Mouse (Mus musculus): ENCODE data around the gene Hoxd11.

Hoxd11 gene

GRCm38 (mm10) chr2:74706393-74706960 is 27.1 kb downstream of the Hoxd11 start:
- ATAC-seq (ENCODE audit: insufficient number of reproducible peaks, low FRiP score, low TSS enrichment), result no peak

GRCm38 (mm10) chr2:74707599-74707998 is 28.2 kb downstream of the Hoxd11 start:
- ATAC-seq (ENCODE audit: insufficient number of reproducible peaks, low FRiP score, low TSS enrichment), result no peak

- ATAC-seq (ENCODE audit: insufficient number of reproducible peaks, low FRiP score, low TSS enrichment), result no peak
These were observed 29.3 kb downstream of the Hoxd11 start for GRCm38 (mm10) chr2:74708676-74709075.

GRCm38 (mm10) chr2:74709465-74710419 is 30.4 kb downstream of the Hoxd11 start:
- no peak for ATAC-seq (ENCODE audit: insufficient number of reproducible peaks, low FRiP score, low TSS enrichment)

GRCm38 (mm10) chr2:74710929-74711543 is 31.7 kb downstream of the Hoxd11 start:
- ATAC-seq (ENCODE audit: insufficient number of reproducible peaks, low FRiP score, low TSS enrichment), result no peak

GRCm38 (mm10) chr2:74711721-74712621 is 32.6 kb downstream of the Hoxd11 start, which contains the start of the genes Hoxd3 and Hoxd4:
Gene Hoxd3, plus strand, starts transcription at chr2:74711927.
Gene Hoxd4, plus strand, starts transcription at chr2:74711929.
- no peak for ATAC-seq (ENCODE audit: insufficient number of reproducible peaks, low FRiP score, low TSS enrichment)

GRCm38 (mm10) chr2:74713239-74714150 is 34.1 kb downstream of the Hoxd11 start:
- no peak for ATAC-seq (ENCODE audit: insufficient number of reproducible peaks, low FRiP score, low TSS enrichment)

GRCm38 (mm10) chr2:74714156-74714789 is 34.9 kb downstream of the Hoxd11 start:
- ATAC-seq (ENCODE audit: insufficient number of reproducible peaks, low FRiP score, low TSS enrichment), result no peak

GRCm38 (mm10) chr2:74714881-74715280 is 35.5 kb downstream of the Hoxd11 start:
- ATAC-seq (ENCODE audit: insufficient number of reproducible peaks, low FRiP score, low TSS enrichment), result no peak

GRCm38 (mm10) chr2:74715504-74716241 is 36.3 kb downstream of the Hoxd11 start:
- ATAC-seq (ENCODE audit: insufficient number of reproducible peaks, low FRiP score, low TSS enrichment), result no peak

GRCm38 (mm10) chr2:74720384-74720783 is 41.0 kb downstream of the Hoxd11 start:
- no peak for ATAC-seq (ENCODE audit: insufficient number of reproducible peaks, low FRiP score, low TSS enrichment)

- ATAC-seq (ENCODE audit: insufficient number of reproducible peaks, low FRiP score, low TSS enrichment), result no peak
These were observed 41.7 kb downstream of the Hoxd11 start for GRCm38 (mm10) chr2:74720955-74721491.

- no peak for ATAC-seq (ENCODE audit: insufficient number of reproducible peaks, low FRiP score, low TSS enrichment)
These were observed 42.5 kb downstream of the Hoxd11 start for GRCm38 (mm10) chr2:74721882-74722281.

- ATAC-seq (ENCODE audit: insufficient number of reproducible peaks, low FRiP score, low TSS enrichment), result no peak
These were observed 43.6 kb downstream of the Hoxd11 start for GRCm38 (mm10) chr2:74722949-74723348.

- no peak for ATAC-seq (ENCODE audit: insufficient number of reproducible peaks, low FRiP score, low TSS enrichment)
These were observed 45.1 kb downstream of the Hoxd11 start for GRCm38 (mm10) chr2:74724244-74725015.

- no peak for ATAC-seq (ENCODE audit: insufficient number of reproducible peaks, low FRiP score, low TSS enrichment)
These were observed 45.8 kb downstream of the Hoxd11 start for GRCm38 (mm10) chr2:74725171-74725570.

- ATAC-seq (ENCODE audit: insufficient number of reproducible peaks, low FRiP score, low TSS enrichment), result no peak
These were observed 47.2 kb downstream of the Hoxd11 start, which contains the start of gene Gm28230 for GRCm38 (mm10) chr2:74726551-74726950. Gene Gm28230, plus strand, starts transcription at chr2:74726728.
